Mouse (Mus musculus): ENCODE data around the gene Zfp653. TPM values are rescaled to one million over a fixed set of nuclear protein-coding genes. Genes with fewer than 3 reads are reported as not detected.

Zfp653 gene
- polyA plus RNA-seq (2015; fragmentation: Nextera tagmentation; extraction: Ambion mirVana) = 12.5 and 14.7 TPM in 2 replicates

GRCm38 (mm10) chr9:22070791-22071573 is at the start of gene Zfp653, which contains the start of gene Gm49318:
TSS of gene Zfp653 (minus strand) at chr9:22071376.
TSS of gene Gm49318 (minus strand) at chr9:22071259.

GRCm38 (mm10) chr9:22116740-22117426 is 45.7 kb upstream of the Zfp653 start, which contains the start of gene Elof1:
TSS of gene Elof1 (minus strand) at chr9:22117172.

GRCm38 (mm10) chr9:22098993-22099696 is 28.0 kb upstream of the Zfp653 start, which contains the start of gene Cnn1:
TSS of gene Cnn1 (plus strand) at chr9:22099216.

GRCm38 (mm10) chr9:22085022-22085834 is 14.1 kb upstream of the Zfp653 start, which contains the start of gene Ecsit:
TSS of gene Ecsit (minus strand) at chr9:22085438.

GRCm38 (mm10) chr9:22051958-22052254 is 19.3 kb downstream of the Zfp653 start, which contains the start of gene Elavl3:
TSS of gene Elavl3 (minus strand) at chr9:22052023.

Small RNA genes within 50 kb of the gene (microRNA-seq; reads per million reads assigned to microRNA genes)
- gene Mir7084 = 0.87 reads per million

Other genes starting within 250 kb of the Zfp653 start
- 0.83 and 0.90 TPM in 2 replicates for gene Angptl8, start 235.9 kb downstream of the Zfp653 start, polyA plus RNA-seq (2015; fragmentation: Nextera tagmentation; extraction: Ambion mirVana)
- gene Dock6, start 218.7 kb downstream of the Zfp653 start, polyA plus RNA-seq (2015; fragmentation: Nextera tagmentation; extraction: Ambion mirVana) = 13.8 and 14.4 TPM in 2 replicates
- 20.0 and 20.9 TPM in 2 replicates for gene Rab3d, start 153.2 kb downstream of the Zfp653 start, polyA plus RNA-seq (2015; fragmentation: Nextera tagmentation; extraction: Ambion mirVana)
- 4.5 and 6.7 TPM in 2 replicates for gene Ccdc159, start 143.9 kb downstream of the Zfp653 start, polyA plus RNA-seq (2015; fragmentation: Nextera tagmentation; extraction: Ambion mirVana)
- 65.2 and 67.6 TPM in 2 replicates for gene Tmem205, start 143.8 kb downstream of the Zfp653 start, polyA plus RNA-seq (2015; fragmentation: Nextera tagmentation; extraction: Ambion mirVana)
- gene Plppr2, start 134.3 kb downstream of the Zfp653 start, polyA plus RNA-seq (2015; fragmentation: Nextera tagmentation; extraction: Ambion mirVana) = 103 and 112 TPM in 2 replicates
- 7.8 and 8.5 TPM in 2 replicates for gene Swsap1, start 115.6 kb downstream of the Zfp653 start, polyA plus RNA-seq (2015; fragmentation: Nextera tagmentation; extraction: Ambion mirVana)
- 1.4 and 1.6 TPM in 2 replicates for gene Epor, start 107.9 kb downstream of the Zfp653 start, polyA plus RNA-seq (2015; fragmentation: Nextera tagmentation; extraction: Ambion mirVana)
- 2.9 and 3.0 TPM in 2 replicates for gene Rgl3, start 81.9 kb downstream of the Zfp653 start, polyA plus RNA-seq (2015; fragmentation: Nextera tagmentation; extraction: Ambion mirVana)
- 3.5 and 4.1 TPM in 2 replicates for gene Ccdc151, start 68.7 kb downstream of the Zfp653 start, polyA plus RNA-seq (2015; fragmentation: Nextera tagmentation; extraction: Ambion mirVana)
- 70.2 and 80.7 TPM in 2 replicates for gene Prkcsh, start 68.6 kb downstream of the Zfp653 start, polyA plus RNA-seq (2015; fragmentation: Nextera tagmentation; extraction: Ambion mirVana)
- gene Elavl3, start 19.4 kb downstream of the Zfp653 start, polyA plus RNA-seq (2015; fragmentation: Nextera tagmentation; extraction: Ambion mirVana) = 66.7 and 78.4 TPM in 2 replicates
- gene Gm49318, start 117 bp downstream of the Zfp653 start, polyA plus RNA-seq (2015; fragmentation: Nextera tagmentation; extraction: Ambion mirVana) = not detected in 2 replicates
- gene Ecsit, start 14.1 kb upstream of the Zfp653 start, polyA plus RNA-seq (2015; fragmentation: Nextera tagmentation; extraction: Ambion mirVana) = 61.0 and 63.4 TPM in 2 replicates
- gene Cnn1, start 27.8 kb upstream of the Zfp653 start, polyA plus RNA-seq (2015; fragmentation: Nextera tagmentation; extraction: Ambion mirVana) = 0.65 and 0.96 TPM in 2 replicates
- gene Elof1, start 45.8 kb upstream of the Zfp653 start, polyA plus RNA-seq (2015; fragmentation: Nextera tagmentation; extraction: Ambion mirVana) = 187 and 193 TPM in 2 replicates
- gene Acp5, start 64.3 kb upstream of the Zfp653 start, polyA plus RNA-seq (2015; fragmentation: Nextera tagmentation; extraction: Ambion mirVana) = 4.5 and 13.7 TPM in 2 replicates
- 109 and 121 TPM in 2 replicates for gene Pigyl, start 85.5 kb upstream of the Zfp653 start, polyA plus RNA-seq (2015; fragmentation: Nextera tagmentation; extraction: Ambion mirVana)
- 0.27 and 0.32 TPM in 2 replicates for gene Zfp872, start 116.7 kb upstream of the Zfp653 start, polyA plus RNA-seq (2015; fragmentation: Nextera tagmentation; extraction: Ambion mirVana)
- 9.5 and 12.0 TPM in 2 replicates for gene Zfp809, start 154.3 kb upstream of the Zfp653 start, polyA plus RNA-seq (2015; fragmentation: Nextera tagmentation; extraction: Ambion mirVana)
- gene Zfp599, start 188.5 kb upstream of the Zfp653 start, polyA plus RNA-seq (2015; fragmentation: Nextera tagmentation; extraction: Ambion mirVana) = 4.3 and 4.8 TPM in 2 replicates
- 17.0 and 21.7 TPM in 2 replicates for gene Zfp810, start 236.3 kb upstream of the Zfp653 start, polyA plus RNA-seq (2015; fragmentation: Nextera tagmentation; extraction: Ambion mirVana)